Mouse (Mus musculus): ENCODE results near the gene Apoe.

GRCm38 (mm10) chr7:19688101-19688500 lies 10.9 kb downstream of the Apoe start:
- TF ChIP-seq CTCF (IDR thresholded peaks at IDR 0.05; ENCODE audit: low read depth, low read length) (no peak), TAL1 (conservative IDR thresholded peaks at IDR 0.05; ENCODE audit: low read depth, low read length) (no peak)
